Comparison of ENCODE assay signal across 22 mouse cellular contexts in genomic region chrX:20644780-20645179, GRCm38 (mm10).
"Had no signal": no experiment of that assay in that cellular context is flagged by ENCODE, and none has a peak within 500 bp of the region (broad histone marks: within the 10 kb centered on the region; RNA-seq: fewer than 3 reads in every experiment).

No protein-coding gene starts in this region.

- H3K27ac ChIP-seq: kidney, postnatal 0 days; limb, embryonic 12.5 days; limb, embryonic 15.5 days; liver, embryonic 14.5 days; macrophage; stomach, embryonic 15.5 days had no signal

- H3K4me3 ChIP-seq: limb, embryonic 12.5 days; limb, embryonic 15.5 days; megakaryocyte, embryonic 14.5 days; stomach, embryonic 15.5 days had no signal

- H3K4me2 ChIP-seq: limb, embryonic 12.5 days; limb, embryonic 15.5 days; liver, embryonic 11.5 days; lung, embryonic 14.5 days; midbrain, embryonic 11.5 days; stomach, embryonic 15.5 days had no signal

- DNase-seq: kidney, adult 9 months; kidney, postnatal 36 days; left cerebral cortex, postnatal 4 days; liver, postnatal 0 days; lung, embryonic 14.5 days; midbrain, embryonic 14.5 days; retina, postnatal 1 day; right cerebral cortex, postnatal 25 days; spleen, adult 18-20 months; thymus, adult 2 months; thymus, postnatal 14 days; thymus, postnatal 4 days had no signal

- H3K9ac ChIP-seq: limb, embryonic 12.5 days; limb, embryonic 15.5 days; liver, embryonic 14.5 days; liver, postnatal 0 days; lung, embryonic 14.5 days; stomach, embryonic 15.5 days had no signal

- ATAC-seq: liver, postnatal 0 days; lung, postnatal 0 days had no signal

- H3K4me1 ChIP-seq: limb, embryonic 12.5 days; limb, embryonic 15.5 days; megakaryocyte, embryonic 14.5 days; stomach, embryonic 15.5 days had no signal

- H3K9me3 ChIP-seq: limb, embryonic 12.5 days; limb, embryonic 15.5 days; megakaryocyte, embryonic 14.5 days; stomach, embryonic 15.5 days had no signal

- H3K27me3 ChIP-seq: limb, embryonic 12.5 days; limb, embryonic 15.5 days; stomach, embryonic 15.5 days had no signal
